Mouse (Mus musculus): Measurements from ENCODE around the gene Rab44. TPM values are rescaled to one million over a fixed set of nuclear protein-coding genes. Genes with fewer than 3 reads are reported as not detected.
A peak's percentile ranks its signal among the peaks of the same experiment; 100 is the strongest.

Gene Rab44
- polyA plus RNA-seq, 1 experiment from 2014 or later, result not detected

DNA sequence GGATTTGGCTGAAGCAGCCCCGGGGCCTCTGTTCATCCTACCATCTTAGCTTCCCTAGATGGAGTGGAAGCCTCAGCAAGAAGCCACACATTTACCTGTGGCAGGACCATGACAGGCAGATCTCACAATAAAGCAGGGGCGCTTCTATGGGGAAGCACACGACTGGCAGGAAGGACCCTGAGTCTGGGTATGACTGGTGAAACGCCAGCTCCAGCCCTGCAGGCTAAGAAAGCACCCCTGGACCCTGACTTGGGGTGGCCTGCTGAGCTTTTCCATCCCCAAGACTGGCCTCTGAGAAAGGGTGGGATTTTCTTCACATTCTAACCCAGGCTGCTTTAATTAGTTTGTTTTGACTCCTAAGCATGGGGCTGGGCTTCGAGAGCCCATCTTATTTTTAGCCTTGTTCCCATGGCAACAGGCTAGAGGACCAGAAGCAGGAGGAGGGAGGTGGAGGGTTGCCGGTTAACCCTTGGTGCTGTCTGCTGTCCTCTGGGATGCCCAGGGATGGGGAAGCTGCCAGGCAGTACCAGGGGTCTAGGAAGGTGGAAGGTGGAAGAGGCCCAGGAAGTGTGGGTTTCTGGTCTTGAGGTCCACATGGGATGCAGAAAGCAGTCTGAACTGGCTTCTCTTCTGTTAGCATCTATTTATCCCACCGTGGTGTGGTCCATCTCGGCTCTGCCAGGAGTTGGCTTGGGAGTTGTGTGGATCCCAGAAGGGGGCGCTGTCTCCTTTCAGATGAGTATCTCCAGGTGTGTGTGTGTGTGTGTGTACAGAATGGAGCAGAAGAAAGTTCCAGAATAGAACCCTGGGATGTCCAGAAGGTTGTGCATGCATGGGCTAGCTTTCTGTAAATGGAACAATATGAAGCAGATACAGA is 62.7 kb downstream of the Rab44 start:
- H3K4me1 ChIP-seq (replicated peaks; ENCODE audit: control insufficient read depth, insufficient read depth, low read length), result peaks cover 12% of the 10 kb centered on the region
- H3K4me2 ChIP-seq (ENCODE audit: low read length), result peak overlapping the region; percentile 33
- ATAC-seq, result peak; percentile 82
- H3K9ac ChIP-seq (replicated peaks; ENCODE audit: low read depth, low read length), result peak overlapping the region; percentile 26; the same call in 1 of the 2 replicates
- no peak overlapping the region for H3K4me3 ChIP-seq (replicated peaks; ENCODE audit: low read length)
- WGBS, result 11% methylated on average over 9 of the region's 9 CpGs
- no peaks in the 10 kb centered on the region for H3K27me3 ChIP-seq (replicated peaks; ENCODE audit: control insufficient read depth, insufficient read depth, low read length)
- no peaks in the 10 kb centered on the region for H3K36me3 ChIP-seq (ENCODE audit: control insufficient read depth, insufficient read depth)
- H3K27ac ChIP-seq (ENCODE audit: low read length), result peak overlapping the region; percentile 66
- no peaks in the 10 kb centered on the region for H3K9me3 ChIP-seq (ENCODE audit: control insufficient read depth, low read length)

DNA sequence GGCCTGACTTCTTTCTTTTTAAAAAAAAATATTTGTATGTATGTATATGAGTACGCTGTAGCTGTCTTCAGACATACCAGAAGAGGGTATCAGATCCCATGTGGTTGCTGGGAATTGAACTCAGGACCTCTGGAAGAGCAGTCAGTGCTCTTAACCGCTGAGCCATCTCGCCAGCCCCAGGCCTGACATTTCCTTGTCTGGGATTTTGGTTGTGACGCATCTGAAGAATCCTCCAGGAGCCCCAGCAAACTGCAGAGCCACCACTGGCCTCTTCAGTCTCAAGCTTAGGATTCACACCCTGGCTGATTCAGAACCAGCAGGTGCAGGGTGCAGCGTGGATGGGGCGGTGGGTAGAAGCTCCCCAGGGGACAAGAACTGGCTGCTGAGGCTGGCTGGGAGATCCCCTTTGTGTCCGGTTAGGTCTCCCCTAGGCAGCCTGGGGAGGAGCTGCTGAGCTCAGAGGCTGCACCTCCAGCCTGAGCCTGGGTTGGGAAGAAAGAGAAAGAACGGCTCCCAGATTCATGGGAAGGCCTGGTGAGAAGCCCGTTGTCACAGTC is 64.6 kb downstream of the Rab44 start:
- H3K4me1 ChIP-seq (replicated peaks; ENCODE audit: control insufficient read depth, insufficient read depth, low read length), result peaks cover 12% of the 10 kb centered on the region
- WGBS, result 62% methylated on average over 9 of the region's 9 CpGs
- H3K4me3 ChIP-seq (replicated peaks; ENCODE audit: low read length), result no peak overlapping the region
- no peak overlapping the region for H3K4me2 ChIP-seq (ENCODE audit: low read length)
- no peaks in the 10 kb centered on the region for H3K36me3 ChIP-seq (ENCODE audit: control insufficient read depth, insufficient read depth)
- no peak overlapping the region for H3K27ac ChIP-seq (ENCODE audit: low read length)
- H3K27me3 ChIP-seq (replicated peaks; ENCODE audit: control insufficient read depth, insufficient read depth, low read length), result no peaks in the 10 kb centered on the region
- ATAC-seq, result no peak
- H3K9me3 ChIP-seq (ENCODE audit: control insufficient read depth, low read length), result no peaks in the 10 kb centered on the region
- H3K9ac ChIP-seq (replicated peaks; ENCODE audit: low read depth, low read length), result no peak overlapping the region

DNA sequence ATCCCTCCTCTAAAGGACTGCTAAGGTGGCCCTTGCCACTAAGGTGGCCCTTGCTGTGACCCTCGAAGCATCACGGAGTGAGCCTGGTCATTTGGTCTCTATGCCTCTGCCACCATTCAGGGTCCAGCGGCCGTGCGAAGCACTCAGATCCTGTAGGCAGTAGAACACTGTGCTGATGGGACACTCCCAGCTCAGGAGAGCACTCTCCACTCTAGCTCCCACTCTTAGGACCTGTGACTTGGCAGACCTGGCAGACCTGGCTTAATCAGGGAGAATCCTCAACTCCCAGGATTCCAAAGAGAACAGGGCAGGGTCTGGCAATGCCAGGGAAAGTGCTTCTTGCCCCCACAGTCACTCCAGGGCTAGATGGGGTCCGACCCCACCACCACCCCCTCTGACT is 66.0 kb downstream of the Rab44 start:
- H3K9ac ChIP-seq (replicated peaks; ENCODE audit: low read depth, low read length), result no peak overlapping the region
- H3K4me2 ChIP-seq (ENCODE audit: low read length), result no peak overlapping the region
- H3K36me3 ChIP-seq (ENCODE audit: control insufficient read depth, insufficient read depth), result no peaks in the 10 kb centered on the region
- no peaks in the 10 kb centered on the region for H3K27me3 ChIP-seq (replicated peaks; ENCODE audit: control insufficient read depth, insufficient read depth, low read length)
- H3K9me3 ChIP-seq (ENCODE audit: control insufficient read depth, low read length), result no peaks in the 10 kb centered on the region
- WGBS, result 87% methylated on average over 6 of the region's 6 CpGs
- H3K4me3 ChIP-seq (replicated peaks; ENCODE audit: low read length), result no peak overlapping the region
- no peak for ATAC-seq
- H3K4me1 ChIP-seq (replicated peaks; ENCODE audit: control insufficient read depth, insufficient read depth, low read length), result peaks cover 12% of the 10 kb centered on the region
- H3K27ac ChIP-seq (ENCODE audit: low read length), result no peak overlapping the region

DNA sequence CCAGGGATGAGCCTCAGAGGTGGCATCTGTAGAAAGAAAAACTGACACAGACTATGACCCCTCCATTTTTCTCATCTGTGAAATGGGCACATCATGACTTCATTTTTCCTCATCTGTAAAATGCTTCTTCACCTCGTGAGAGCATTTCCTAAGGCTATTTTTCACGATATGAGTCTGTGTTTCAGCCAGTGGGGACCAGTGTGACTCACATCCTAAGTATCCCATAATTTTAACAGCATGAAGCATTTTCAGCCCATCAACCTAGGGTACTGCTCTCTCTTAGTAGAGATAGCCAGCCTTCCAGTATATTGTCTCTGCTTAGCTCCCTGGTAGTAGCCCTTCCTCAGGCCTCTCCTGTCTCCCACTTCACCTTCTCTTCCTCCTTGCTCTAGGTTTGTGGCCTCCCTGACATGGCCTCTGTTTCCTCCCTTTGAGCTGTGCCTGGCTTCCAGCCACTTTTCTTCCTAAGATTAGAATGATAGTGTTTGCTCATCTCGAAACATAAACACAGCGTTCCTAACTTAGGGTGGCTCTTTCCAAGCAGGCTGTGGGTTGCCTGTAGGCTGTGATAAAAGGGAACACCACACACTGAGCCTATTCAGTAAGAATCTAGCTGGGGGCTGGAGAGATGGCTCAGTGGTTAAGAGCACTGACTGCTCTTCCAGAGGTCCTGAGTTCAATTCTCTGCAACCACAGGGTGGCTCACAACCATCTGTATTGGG is 66.6 kb downstream of the Rab44 start:
- Histone ChIP-seq H3K4me1 (replicated peaks; ENCODE audit: control insufficient read depth, insufficient read depth, low read length) (peaks cover 12% of the 10 kb centered on the region), H3K4me2 (ENCODE audit: low read length) (no peak overlapping the region), H3K27ac (ENCODE audit: low read length) (no peak overlapping the region), H3K27me3 (replicated peaks; ENCODE audit: control insufficient read depth, insufficient read depth, low read length) (no peaks in the 10 kb centered on the region), H3K9ac (replicated peaks; ENCODE audit: low read depth, low read length) (no peak overlapping the region), H3K9me3 (ENCODE audit: control insufficient read depth, low read length) (no peaks in the 10 kb centered on the region), H3K36me3 (ENCODE audit: control insufficient read depth, insufficient read depth) (no peaks in the 10 kb centered on the region), H3K4me3 (replicated peaks; ENCODE audit: low read length) (no peak overlapping the region)
- WGBS, result 85% methylated on average over 4 of the region's 4 CpGs
- no peak for ATAC-seq

DNA sequence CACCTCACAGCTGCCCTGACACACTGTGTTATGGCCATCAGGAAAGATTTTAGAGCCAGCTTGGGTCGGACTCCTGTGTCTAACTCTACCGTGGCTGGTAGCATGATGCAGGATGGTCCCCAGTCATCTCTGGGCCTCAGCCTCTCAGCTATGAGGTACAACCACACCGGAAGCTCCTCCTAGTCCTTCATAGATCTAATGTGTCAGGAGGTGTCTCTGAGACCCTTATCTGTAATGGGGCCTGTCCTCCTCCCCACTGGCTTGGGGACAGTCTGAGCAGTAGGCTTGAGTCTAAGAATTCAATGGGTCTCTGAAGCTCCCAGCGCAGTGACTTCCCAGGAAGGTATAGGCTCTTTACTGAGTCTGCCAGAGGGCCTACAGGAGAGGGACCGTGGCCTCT is 67.8 kb downstream of the Rab44 start:
- Histone ChIP-seq H3K4me2 (ENCODE audit: low read length) (no peak overlapping the region), H3K27me3 (replicated peaks; ENCODE audit: control insufficient read depth, insufficient read depth, low read length) (no peaks in the 10 kb centered on the region), H3K4me1 (replicated peaks; ENCODE audit: control insufficient read depth, insufficient read depth, low read length) (peaks cover 5% of the 10 kb centered on the region), H3K9ac (replicated peaks; ENCODE audit: low read depth, low read length) (no peak overlapping the region), H3K9me3 (ENCODE audit: control insufficient read depth, low read length) (no peaks in the 10 kb centered on the region), H3K36me3 (ENCODE audit: control insufficient read depth, insufficient read depth) (no peaks in the 10 kb centered on the region), H3K4me3 (replicated peaks; ENCODE audit: low read length) (no peak overlapping the region), H3K27ac (ENCODE audit: low read length) (no peak overlapping the region)
- ATAC-seq, result no peak
- 81% methylated on average over 5 of the region's 5 CpGs for WGBS

DNA sequence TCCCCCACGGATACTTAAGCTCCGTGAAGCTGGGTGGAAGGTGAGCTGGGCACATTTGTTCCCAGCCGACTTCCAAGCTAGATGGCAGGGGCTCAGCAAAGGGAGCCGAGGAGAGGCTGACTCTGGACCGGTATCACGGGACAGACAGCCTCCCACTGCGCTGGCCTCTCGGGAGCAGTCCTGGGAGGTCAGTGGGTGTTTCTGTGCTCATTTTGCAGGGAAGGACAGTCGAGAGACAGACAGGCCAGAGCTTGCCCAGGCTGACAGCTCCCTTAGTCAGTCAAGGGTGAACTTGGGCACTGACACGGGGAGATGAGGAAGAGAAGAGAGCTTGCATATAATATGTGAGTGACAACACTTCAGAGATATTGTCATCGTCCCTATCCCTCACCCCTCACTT is 69.2 kb downstream of the Rab44 start:
- peaks cover 12% of the 10 kb centered on the region for H3K4me1 ChIP-seq (replicated peaks; ENCODE audit: control insufficient read depth, insufficient read depth, low read length)
- WGBS, result 65% methylated on average over 11 of the region's 11 CpGs
- H3K27me3 ChIP-seq (replicated peaks; ENCODE audit: control insufficient read depth, insufficient read depth, low read length), result no peaks in the 10 kb centered on the region
- no peak overlapping the region for H3K27ac ChIP-seq (ENCODE audit: low read length)
- H3K36me3 ChIP-seq (ENCODE audit: control insufficient read depth, insufficient read depth), result no peaks in the 10 kb centered on the region
- no peak overlapping the region for H3K4me3 ChIP-seq (replicated peaks; ENCODE audit: low read length)
- H3K9me3 ChIP-seq (ENCODE audit: control insufficient read depth, low read length), result no peaks in the 10 kb centered on the region
- no peak overlapping the region for H3K9ac ChIP-seq (replicated peaks; ENCODE audit: low read depth, low read length)
- no peak for ATAC-seq
- no peak overlapping the region for H3K4me2 ChIP-seq (ENCODE audit: low read length)

DNA sequence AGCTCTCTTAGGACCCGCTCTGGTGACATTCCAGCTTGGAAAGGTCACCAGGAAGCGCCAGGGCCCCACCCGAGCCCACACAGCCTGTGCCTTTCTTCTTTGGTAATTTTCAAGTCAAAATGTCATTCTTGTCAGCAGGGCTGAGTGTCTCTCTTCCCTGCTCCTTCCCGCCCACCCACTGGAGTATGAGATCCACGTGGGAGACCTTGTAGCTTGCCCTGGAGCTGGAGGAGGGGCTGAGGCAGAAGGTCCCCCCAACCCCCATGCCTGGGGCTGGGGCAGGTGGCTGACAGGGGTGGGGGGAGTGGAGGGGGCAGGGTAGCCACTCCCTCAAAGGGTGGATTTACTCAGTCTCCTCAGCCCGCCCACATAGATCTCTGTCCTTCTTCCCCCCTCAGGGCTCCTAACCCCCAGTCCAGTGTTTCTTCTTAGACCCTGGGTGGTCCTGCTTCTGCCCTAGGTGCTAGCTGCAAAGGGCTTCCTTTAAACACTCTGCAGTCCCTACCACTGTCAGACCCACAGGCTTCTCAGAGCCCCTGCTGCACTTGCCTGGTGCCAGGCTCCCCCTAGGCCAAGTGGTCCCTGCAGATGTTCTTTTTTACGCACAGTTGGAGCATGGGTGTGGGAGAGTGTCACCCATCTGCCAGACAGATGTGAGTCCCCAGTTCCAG is 71.6 kb downstream of the Rab44 start:
- Histone ChIP-seq H3K4me1 (replicated peaks; ENCODE audit: control insufficient read depth, insufficient read depth, low read length) (peaks cover 12% of the 10 kb centered on the region), H3K4me2 (ENCODE audit: low read length) (no peak overlapping the region), H3K27ac (ENCODE audit: low read length) (no peak overlapping the region), H3K9ac (replicated peaks; ENCODE audit: low read depth, low read length) (no peak overlapping the region), H3K9me3 (ENCODE audit: control insufficient read depth, low read length) (no peaks in the 10 kb centered on the region), H3K4me3 (replicated peaks; ENCODE audit: low read length) (no peak overlapping the region), H3K36me3 (ENCODE audit: control insufficient read depth, insufficient read depth) (no peaks in the 10 kb centered on the region), H3K27me3 (replicated peaks; ENCODE audit: control insufficient read depth, insufficient read depth, low read length) (no peaks in the 10 kb centered on the region)
- WGBS, result 49% methylated on average over 7 of the region's 7 CpGs
- no peak for ATAC-seq

DNA sequence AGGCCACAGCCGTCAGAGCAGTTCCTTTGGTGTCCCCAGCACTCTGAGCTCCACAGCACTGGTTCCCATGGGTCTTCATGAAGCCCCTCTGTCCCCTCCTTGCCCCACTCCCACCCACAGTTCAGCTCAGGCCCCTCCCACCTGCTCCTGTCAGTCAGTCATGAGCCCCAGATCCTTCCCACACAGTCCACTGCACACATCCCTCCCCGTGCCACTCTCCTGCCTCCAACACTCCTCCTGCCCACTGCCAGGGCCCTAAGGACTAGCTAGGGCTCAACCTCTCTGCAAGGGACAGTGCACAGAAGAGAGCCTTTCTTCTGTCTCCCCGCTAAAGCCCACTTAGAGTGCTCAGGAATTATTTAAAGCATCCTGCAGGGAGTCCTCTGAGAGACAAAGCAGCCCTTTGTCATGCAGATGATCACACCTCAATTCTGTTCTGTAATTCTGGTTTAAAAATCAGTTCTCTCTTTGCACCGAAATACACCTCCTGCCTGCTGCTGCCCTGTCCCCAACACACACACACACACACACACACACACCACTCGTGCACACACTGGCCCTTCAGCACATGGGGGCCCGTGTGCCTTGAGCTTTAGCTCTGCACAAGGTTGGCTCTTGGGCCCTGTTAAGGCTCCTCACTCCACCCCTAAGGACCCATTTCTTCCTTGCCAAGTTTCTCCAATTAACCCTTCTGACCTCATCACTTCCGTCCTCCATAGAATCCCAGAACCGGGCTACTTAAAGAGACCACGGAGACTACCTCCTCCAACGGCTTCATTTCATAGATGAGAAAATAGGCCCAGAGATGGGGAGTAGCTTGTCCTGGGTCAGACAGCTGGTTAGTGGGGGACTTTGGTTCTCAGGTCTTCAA is 73.3 kb downstream of the Rab44 start:
- no peaks in the 10 kb centered on the region for H3K9me3 ChIP-seq (ENCODE audit: control insufficient read depth, low read length)
- WGBS, result 5% methylated on average over 10 of the region's 10 CpGs
- no peak overlapping the region for H3K9ac ChIP-seq (replicated peaks; ENCODE audit: low read depth, low read length)
- no peak overlapping the region for H3K4me2 ChIP-seq (ENCODE audit: low read length)
- H3K4me1 ChIP-seq (replicated peaks; ENCODE audit: control insufficient read depth, insufficient read depth, low read length), result peaks cover 12% of the 10 kb centered on the region
- peak; percentile 47 for ATAC-seq
- no peaks in the 10 kb centered on the region for H3K27me3 ChIP-seq (replicated peaks; ENCODE audit: control insufficient read depth, insufficient read depth, low read length)
- H3K27ac ChIP-seq (ENCODE audit: low read length), result peak overlapping the region; percentile 50
- H3K4me3 ChIP-seq (replicated peaks; ENCODE audit: low read length), result no peak overlapping the region
- H3K36me3 ChIP-seq (ENCODE audit: control insufficient read depth, insufficient read depth), result no peaks in the 10 kb centered on the region

Measured in forebrain, embryonic 16.5 days (tissue).